Mouse (Mus musculus): Measurements from ENCODE around the gene Plekhm3.

Plekhm3 gene

DNA sequence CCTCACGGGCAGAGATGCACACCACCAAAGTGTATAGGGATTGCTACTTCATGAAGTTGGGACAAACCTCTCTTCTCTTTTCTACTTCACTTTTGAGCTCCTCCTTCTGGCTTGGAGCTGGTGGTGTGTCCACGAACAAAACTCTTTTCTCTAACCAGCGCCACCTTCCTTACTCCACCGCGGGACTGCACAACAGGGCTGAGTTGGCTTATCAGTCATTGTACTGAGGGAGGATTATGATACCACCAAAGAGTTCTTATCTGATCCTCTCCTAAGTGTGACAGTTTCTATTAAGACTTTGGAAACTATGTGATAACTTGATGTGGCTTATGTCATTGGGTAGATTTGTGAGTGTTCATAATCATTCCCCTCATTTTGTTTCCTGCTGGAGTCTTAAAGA lies 129.2 kb downstream of the Plekhm3 start:
- DNase-seq (ENCODE audit: low read depth, low spot score) = no peak

GRCm38 (mm10) chr1:64826348-64827103 lies 130.1 kb downstream of the Plekhm3 start:
- no peak for DNase-seq (ENCODE audit: low read depth, low spot score)

DNA sequence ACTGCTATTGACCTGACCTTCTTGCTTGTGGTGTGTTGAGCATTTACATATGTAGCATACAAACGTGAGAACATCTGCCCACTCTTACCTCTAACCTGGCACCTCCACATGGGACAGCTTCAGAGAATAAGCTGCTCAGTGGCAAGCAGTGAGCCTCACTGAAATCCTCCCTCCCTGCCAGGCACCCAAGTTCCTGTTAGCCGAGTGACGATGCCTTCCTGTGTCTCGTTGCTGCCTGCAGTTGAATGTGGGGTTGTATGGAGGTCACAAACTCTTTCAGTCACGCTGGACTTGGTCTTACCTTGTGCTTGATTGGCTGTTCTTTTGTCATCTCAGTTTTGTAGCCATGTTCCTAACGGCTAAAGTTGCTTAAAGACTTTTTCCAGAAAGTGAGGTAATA lies 133.1 kb downstream of the Plekhm3 start:
- no peak for DNase-seq (ENCODE audit: low read depth, low spot score)

- no peak for DNase-seq (ENCODE audit: low read depth, low spot score)
These were observed 138.9 kb downstream of the Plekhm3 start for GRCm38 (mm10) chr1:64817709-64818108.

DNA sequence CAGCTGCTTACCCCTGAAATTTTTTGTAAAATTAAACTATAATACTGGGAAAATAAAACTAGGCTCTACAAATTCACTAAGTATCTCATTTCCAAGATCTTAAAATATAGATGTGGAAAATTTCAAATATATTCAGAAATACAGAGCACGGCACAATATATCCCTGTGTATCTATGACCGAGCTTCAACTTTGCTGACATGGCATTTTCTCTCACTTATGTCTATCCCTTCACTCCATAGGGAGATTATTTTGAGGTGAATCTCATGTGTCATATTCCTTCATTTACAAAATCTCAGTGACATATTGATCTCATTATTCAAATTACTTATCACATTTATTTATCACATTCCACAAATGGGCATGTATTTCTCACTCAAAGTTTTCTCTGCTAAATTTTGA lies 143.4 kb downstream of the Plekhm3 start:
- DNase-seq (ENCODE audit: low read depth, low spot score) = no peak

GRCm38 (mm10) chr1:64811956-64812355 lies 144.7 kb downstream of the Plekhm3 start:
- DNase-seq (ENCODE audit: low read depth, low spot score) = no peak

GRCm38 (mm10) chr1:64809085-64809484 lies 147.5 kb downstream of the Plekhm3 start:
- DNase-seq (ENCODE audit: low read depth, low spot score) = no peak

DNA sequence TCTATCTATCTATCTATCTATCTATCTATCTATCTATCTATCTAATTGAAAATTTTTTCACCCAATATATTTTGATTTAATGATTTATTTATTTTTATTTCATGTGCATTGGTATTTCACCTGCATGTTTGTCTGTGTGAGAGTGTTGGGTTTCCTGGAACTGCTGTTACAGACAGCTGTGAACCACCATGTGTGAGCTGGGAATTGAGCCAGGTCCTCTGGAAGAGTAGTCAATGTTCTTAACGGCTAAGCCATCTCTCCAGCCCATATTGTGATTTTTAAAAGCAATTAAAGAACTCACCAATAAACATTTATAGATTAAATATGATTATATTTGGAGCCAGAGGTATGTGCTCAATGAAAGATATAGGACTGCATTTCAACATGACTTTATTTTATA lies 148.9 kb downstream of the Plekhm3 start:
- no peak for DNase-seq (ENCODE audit: low read depth, low spot score)

DNA sequence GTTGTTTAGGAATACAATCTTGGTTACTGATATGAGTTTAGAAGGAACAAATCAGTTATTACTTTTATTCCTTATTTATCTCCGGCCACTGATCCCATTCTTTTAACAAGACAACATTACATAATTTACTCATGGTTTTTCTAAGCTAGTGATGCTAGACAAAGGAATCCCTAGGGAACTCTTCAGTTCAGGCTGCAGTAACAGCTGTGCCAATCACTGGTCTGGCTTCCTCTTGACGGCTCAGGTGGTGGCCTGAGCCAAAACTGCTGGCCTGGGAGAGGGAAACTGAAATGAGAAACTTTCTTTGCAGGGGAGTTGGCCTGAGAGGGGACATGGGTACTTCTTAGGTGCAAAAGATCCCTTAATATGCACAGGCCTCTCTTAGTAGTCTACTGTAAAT lies 151.4 kb downstream of the Plekhm3 start:
- DNase-seq (ENCODE audit: low read depth, low spot score) = no peak

GRCm38 (mm10) chr1:64802631-64803030 lies 154.0 kb downstream of the Plekhm3 start:
- DNase-seq (ENCODE audit: low read depth, low spot score) = no peak

GRCm38 (mm10) chr1:64797621-64798020 lies 159.0 kb downstream of the Plekhm3 start:
- no peak for DNase-seq (ENCODE audit: low read depth, low spot score)

DNA sequence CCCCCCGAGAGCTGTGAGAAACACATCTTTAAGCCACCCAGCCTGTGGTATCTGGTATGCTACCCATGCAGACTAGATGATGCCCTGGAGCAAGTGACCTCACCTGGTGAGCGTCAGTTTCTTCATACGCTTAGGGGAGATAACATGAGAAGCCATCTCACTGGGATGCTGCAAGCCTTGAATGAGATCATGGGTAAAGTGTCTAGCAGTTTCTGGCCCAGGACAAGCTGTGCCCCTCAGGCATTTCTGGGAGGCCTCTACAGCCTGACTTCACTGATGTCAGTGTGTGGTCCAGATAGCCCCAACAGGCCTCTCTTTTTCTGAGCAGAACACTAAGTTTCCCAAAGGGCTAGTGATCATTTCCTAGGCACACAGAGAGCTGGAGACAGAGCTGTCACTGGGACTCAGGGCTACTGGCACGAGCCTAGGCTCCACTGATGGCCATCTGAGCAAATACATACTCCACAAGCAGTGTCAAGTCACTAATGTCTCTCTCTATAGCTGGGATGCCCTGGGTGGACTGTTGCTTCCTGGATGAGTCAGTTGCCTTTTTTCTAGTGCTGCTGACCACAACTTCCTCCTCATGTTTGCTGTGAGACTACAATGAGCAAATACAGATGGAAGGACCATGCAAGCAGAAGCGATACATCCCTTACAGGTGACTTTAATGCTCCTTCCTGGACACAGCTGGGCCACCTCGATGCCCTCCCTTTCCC lies 159.6 kb downstream of the Plekhm3 start:
- no peak for DNase-seq (ENCODE audit: low read depth, low spot score)

DNA sequence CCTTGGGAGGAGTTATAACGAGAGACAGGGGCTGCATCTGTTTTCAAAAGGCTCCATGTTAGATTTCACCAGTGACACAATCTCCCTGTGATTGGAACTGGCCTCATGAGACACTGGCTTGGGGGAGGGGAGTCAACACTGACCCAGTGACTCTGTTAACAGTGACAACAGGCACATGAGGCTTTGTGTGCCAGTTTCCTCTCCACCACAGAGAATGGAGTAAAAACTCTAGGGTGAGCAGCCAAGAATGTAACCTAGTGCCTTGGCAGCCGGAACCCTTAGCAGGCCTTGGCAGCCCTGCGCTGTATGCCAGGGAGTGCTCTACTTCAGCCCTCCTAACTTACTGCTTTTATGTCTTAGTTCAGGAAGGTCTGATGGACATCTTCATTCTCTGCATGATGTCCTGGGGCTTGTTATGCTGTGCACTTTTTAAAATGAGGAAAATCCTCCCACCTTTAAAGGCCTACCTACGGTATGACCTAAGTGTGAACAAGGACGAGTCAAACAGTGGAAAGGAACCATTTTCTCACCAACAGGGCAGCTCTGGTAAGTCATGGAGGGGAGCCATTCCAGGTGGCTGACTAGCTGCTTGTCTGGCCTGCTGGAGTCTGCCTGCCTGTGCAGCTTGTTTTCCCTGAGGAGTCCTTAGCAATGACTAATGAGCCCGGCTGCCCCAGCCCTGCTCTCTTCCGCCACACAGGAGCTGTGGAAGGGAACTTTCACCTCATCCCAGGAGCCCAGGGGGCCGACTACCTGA lies 161.2 kb downstream of the Plekhm3 start:
- no peak for DNase-seq (ENCODE audit: low read depth, low spot score)

GRCm38 (mm10) chr1:64794096-64794495 lies 162.5 kb downstream of the Plekhm3 start:
- no peak for DNase-seq (ENCODE audit: low read depth, low spot score)

- no peak for DNase-seq (ENCODE audit: low read depth, low spot score)
These were observed 163.4 kb downstream of the Plekhm3 start for GRCm38 (mm10) chr1:64793234-64793530.

DNA sequence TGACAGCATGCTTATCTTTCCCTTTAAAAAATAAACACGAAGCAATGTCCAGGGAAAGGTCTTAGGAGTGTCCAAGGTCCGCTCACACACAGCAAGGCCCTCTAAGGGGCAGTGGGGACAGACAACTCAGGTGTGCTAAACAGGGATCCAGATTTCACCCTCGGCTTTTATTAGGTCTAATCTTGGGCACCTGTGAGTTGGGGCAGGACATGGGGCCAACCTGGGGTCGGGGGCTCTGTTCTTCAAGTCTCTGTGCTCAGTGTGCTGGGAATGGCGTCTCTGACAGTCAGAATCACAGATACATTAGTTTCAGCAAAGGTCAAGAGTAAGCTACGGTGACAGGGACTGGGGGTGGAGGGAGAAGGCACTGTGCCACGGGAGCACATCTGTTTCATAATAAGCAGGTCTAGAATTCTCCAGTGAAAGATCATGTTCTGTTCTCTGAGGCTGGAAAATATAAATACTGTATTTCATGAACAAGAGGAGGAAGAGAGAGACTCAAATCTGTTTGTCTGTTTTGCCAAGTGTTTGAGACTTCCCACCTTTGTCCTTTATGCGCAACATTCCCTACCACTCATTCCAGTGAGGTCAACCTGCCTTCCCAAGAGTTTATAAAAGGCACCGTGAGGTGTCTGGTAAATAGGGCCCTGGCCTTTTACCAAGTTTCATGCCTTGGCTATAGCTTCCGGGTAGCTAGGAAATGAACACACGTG lies 163.9 kb downstream of the Plekhm3 start:
- DNase-seq (ENCODE audit: low read depth, low spot score) = peak; percentile 14

DNA sequence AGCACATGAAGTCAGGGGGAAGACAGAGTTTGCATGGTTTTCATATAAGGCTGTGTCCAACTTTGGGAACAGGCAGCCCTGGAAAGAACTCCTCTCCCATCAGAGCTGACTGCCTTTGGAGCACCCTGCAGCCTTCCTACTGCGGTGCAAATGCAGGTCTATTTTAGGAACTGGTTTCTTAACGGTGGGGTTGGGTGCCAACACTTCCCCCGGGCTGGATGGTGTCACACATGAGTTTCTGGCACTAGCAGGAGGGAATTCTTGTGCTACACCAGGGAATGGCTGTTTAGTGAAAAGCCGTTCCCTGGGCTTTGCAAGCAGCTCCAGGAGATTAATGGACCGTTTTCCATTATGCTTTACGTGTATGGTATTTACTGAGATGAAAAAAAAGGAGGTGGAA lies 164.8 kb downstream of the Plekhm3 start:
- DNase-seq (ENCODE audit: low read depth, low spot score) = no peak

- DNase-seq (ENCODE audit: low read depth, low spot score) = no peak
These were observed 165.5 kb downstream of the Plekhm3 start for GRCm38 (mm10) chr1:64790806-64791790.

DNA sequence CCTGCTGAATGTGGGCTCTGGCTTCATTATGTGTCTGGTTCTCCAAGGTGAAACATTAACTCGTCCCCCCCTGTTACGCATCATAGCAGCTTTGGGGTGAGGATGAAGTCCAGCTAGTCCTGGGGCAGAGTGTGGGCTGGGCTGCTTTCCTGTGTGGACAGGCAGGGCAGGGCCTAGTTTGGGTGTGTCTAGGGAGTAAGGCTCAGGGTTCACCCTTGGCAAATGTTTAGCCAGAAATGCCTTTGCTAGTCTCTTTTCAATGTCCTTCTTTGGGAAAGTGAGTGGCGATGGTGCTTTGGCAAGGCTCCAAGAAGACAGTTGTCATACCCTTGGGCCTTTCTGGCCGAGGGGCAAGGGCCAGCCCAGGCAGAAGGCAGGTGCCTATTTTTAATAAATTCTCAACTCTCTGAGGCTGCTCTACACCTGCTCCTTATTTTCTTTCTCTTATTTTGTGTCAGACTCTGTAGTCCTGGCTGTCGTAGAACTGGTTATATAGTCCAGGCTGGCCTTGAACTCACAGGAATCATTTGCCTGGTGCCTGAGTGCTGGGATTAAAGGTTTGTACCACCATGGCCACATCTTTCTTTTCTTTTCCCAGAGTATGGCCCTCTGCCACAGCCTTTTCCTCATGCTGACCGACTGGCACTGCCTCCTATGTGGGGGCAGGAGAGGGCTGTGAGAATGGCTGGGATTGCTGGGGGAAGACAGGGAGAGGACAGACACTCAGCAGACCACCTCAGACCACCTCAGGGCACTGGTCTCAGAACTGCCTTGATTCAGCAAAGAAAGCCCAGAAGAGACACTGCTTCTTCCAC lies 168.7 kb downstream of the Plekhm3 start:
- DNase-seq (ENCODE audit: low read depth, low spot score) = no peak

GRCm38 (mm10) chr1:64779863-64780262 lies 176.8 kb downstream of the Plekhm3 start:
- peak; percentile 32 for DNase-seq (ENCODE audit: low read depth, low spot score)
